Mouse (Mus musculus): ENCODE results near the gene Vmn1r174. TPM values are rescaled to one million over a fixed set of nuclear protein-coding genes. Genes with fewer than 3 reads are reported as not detected.

The Vmn1r174 gene
- not detected in 2 replicates for polyA plus RNA-seq (2021; fragmentation: Nextera tagmentation)
- long read RNA-seq, experiment 1 = 0 reads
- long read RNA-seq, experiment 2 = 0 reads

GRCm38 (mm10) chr7:23751970-23752369 is at the start of gene Vmn1r174:
Gene Vmn1r174, plus strand, starts transcription at chr7:23752270.

GRCm38 (mm10) chr7:23810543-23810942 is 58.5 kb downstream of the Vmn1r174 start, which contains the start of gene Vmn1r175:
Gene Vmn1r175, minus strand, starts transcription at chr7:23810643.

Other genes with a start within 250 kb of the Vmn1r174 start
- gene Vmn1r167, start 245.1 kb upstream of the Vmn1r174 start, polyA plus RNA-seq (2021; fragmentation: Nextera tagmentation) = not detected in 2 replicates
- gene Vmn1r168, start 212.5 kb upstream of the Vmn1r174 start, polyA plus RNA-seq (2021; fragmentation: Nextera tagmentation) = not detected in 2 replicates
- not detected in 2 replicates for gene Vmn1r169, start 176.7 kb upstream of the Vmn1r174 start, polyA plus RNA-seq (2021; fragmentation: Nextera tagmentation)
- gene Vmn1r170, start 146.1 kb upstream of the Vmn1r174 start, polyA plus RNA-seq (2021; fragmentation: Nextera tagmentation) = not detected in 2 replicates
- gene Vmn1r171, start 121.5 kb upstream of the Vmn1r174 start, polyA plus RNA-seq (2021; fragmentation: Nextera tagmentation) = not detected in 2 replicates
- gene Vmn1r172, start 94.0 kb upstream of the Vmn1r174 start, polyA plus RNA-seq (2021; fragmentation: Nextera tagmentation) = not detected in 2 replicates
- not detected in 2 replicates for gene Vmn1r173, start 51.6 kb upstream of the Vmn1r174 start, polyA plus RNA-seq (2021; fragmentation: Nextera tagmentation)
- not detected in 2 replicates for gene Vmn1r175, start 58.4 kb downstream of the Vmn1r174 start, polyA plus RNA-seq (2021; fragmentation: Nextera tagmentation)
- gene Vmn1r176, start 85.1 kb downstream of the Vmn1r174 start, polyA plus RNA-seq (2021; fragmentation: Nextera tagmentation) = not detected in 2 replicates
- not detected in 2 replicates for gene Vmn1r177, start 114.2 kb downstream of the Vmn1r174 start, polyA plus RNA-seq (2021; fragmentation: Nextera tagmentation)
- gene Vmn1r178, start 139.7 kb downstream of the Vmn1r174 start, polyA plus RNA-seq (2021; fragmentation: Nextera tagmentation) = not detected in 2 replicates
- gene Vmn1r179, start 174.7 kb downstream of the Vmn1r174 start, polyA plus RNA-seq (2021; fragmentation: Nextera tagmentation) = 0.03 TPM in 1 of 2 replicates, not detected in the other
- gene Vmn1r180, start 198.4 kb downstream of the Vmn1r174 start, polyA plus RNA-seq (2021; fragmentation: Nextera tagmentation) = not detected in 2 replicates
- gene Vmn1r181, start 222.3 kb downstream of the Vmn1r174 start, polyA plus RNA-seq (2021; fragmentation: Nextera tagmentation) = not detected in 2 replicates
- not detected in 2 replicates for gene V1rd19, start 249.4 kb downstream of the Vmn1r174 start, polyA plus RNA-seq (2021; fragmentation: Nextera tagmentation)